Mouse (Mus musculus) thymus, postnatal 14 days (tissue): Measurements from ENCODE around the gene St6galnac3.
A peak's percentile ranks its signal among the peaks of the same experiment; 100 is the strongest.

Experiments used
- DNase-seq: peaks from one replicate; pipeline ENCODE4 v3.0.0; 2021

The St6galnac3 gene

DNA sequence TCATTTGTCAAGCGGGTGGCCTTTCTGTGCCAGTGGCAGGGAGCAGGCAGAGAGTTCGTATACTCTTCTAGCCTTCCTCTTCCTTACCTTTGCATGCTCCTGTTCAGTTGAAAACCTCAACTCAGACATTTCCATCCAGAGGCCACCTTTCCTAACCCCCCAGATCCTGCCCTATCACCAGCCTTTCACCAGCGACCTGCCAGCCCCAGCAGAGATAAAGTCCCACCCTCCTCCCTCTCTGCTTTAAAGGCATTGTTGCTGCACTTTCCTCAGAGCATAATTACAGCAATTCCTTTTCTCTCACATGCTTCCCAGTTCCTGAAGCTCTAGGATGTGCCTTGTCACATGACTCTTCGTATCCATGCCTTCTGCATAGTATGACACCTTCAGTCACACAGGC lies 215.3 kb downstream of the St6galnac3 start:
- DNase-seq, result no peak

DNA sequence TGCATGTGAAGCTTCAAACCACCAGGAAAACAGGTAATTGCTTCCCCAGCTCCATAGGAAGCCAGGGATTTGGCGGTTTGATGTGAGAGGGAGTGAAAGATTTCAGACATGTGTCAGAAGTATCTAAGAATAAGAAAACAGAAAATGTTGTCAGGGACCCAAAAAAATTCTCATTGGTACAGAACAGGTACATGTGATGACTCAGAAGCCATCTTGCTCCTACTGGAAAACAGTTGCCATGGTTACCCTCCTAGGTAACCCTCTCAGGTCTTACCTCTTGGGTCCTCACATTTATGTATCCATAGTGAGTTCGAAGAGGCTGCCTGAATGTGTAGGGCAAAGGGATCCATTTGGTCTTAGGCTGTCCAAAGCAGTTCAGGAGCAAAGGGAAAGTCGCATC lies 215.9 kb downstream of the St6galnac3 start:
- DNase-seq, result no peak

DNA sequence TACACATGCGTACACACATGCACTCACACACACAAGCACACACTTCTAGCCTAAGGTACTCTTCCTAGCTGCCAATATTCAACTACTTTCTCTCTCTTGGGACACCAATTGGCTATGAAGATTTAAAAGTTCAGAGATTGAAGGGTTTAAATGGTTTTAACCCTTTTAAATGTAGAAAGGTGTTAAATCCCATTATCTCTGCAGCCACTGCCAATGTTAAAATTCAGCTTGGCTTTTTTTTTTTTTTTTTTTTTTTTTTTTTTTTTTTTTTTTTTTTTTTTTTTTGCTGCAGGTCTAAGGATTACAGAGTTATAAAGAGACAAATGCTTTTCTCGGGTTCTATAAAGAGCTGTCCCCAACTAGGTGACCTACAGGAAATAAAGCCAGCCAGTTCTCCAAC lies 216.4 kb downstream of the St6galnac3 start:
- DNase-seq, result no peak

DNA sequence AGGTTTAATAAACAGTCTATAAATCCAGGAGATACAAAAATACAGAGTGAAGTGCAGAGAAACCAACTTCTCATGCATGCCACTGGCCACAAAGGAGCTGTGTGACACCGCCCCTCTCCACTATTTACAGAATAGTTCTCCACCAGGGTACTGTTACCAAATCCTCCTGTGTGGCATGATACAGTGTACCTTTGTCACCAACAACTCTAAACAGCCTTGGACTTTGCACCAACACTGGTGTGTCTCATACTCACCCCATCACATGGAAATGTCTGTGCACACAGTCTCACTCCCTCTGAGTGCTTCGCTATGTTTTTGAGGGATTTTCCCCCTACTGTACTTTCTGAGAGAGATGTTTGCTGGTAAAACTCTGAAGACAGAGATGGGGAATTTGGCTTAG lies 217.4 kb downstream of the St6galnac3 start:
- no peak for DNase-seq

DNA sequence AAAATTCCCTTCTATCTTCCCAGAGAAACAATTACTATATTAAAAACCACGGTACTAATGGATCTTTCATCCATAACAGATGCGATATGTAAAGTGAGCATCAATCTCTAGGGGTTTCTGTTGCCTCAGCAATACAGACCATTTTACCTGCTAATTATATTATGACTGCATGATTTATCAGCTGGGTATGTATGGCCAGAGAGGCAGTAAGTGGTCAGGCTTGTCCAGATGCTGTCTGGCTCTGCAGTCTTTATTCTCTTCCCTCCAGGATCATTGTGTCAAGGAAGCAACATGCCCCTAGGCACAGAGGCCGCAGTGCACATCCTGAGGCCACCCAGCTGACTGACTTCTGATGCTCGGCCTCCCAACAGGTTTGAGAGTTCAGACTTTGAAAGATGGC lies 222.5 kb downstream of the St6galnac3 start:
- DNase-seq, result no peak

DNA sequence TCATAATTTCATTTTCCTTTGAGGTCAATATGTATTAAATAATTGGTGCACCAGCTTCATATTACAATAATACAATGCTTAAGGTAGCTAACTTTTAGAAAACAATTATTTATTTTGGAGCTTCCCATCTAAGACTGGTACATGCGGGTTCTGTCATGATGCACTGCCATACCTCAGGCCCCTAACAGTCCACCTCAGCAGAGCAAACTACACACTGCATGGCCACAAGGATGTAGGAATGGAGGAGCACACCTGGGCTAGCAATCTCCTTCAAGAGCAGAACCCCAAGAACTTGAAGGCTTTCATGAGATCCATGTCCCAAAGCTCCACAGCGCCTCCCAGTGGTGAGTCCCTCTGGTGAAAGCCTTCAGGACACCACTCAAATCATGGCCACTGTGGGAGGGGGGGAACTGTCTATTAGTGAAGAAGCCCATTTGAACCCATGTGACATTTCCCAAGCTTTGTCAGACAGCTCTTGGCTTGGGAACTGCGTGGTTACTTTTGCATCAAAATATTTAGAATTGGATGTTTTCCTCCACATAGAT lies 223.6 kb downstream of the St6galnac3 start:
- peak; percentile 63 for DNase-seq

DNA sequence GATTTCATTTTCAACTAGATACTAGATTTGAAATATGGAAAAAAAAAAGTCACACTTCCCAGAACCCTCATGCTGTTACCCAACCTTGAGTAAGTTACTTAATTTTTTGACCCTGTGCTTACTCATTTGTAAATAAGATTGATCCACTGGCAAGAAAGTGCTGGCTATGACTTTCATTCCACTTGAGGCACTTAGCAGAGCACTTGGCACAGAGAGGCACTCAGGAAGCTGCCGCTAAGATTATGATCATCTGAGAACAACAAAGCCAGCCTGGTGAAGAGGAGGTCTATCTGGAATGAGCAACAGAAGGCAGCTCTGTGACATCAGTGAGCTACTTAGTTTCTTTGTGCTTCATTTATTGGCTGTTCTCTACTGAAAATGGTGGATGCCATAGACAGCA lies 232.0 kb downstream of the St6galnac3 start:
- no peak for DNase-seq

DNA sequence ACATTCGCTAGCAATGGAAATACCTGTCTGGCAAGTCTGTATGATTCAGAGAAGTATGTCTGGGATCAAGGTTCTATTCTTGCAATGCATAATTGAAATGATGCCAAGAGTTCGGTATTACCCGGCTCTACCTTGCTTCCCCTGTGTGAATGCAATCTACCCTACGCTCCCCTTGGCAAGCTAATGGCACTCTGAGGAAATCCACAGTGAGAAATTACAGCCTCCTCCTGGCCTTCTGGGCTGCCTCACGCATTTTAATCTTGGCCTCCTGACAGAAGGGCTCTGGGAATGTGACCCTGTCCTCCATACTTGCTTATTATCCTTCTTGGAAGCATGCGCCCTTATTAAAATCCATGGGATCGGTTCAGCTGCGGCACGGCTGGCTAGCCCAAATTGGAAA lies 235.3 kb downstream of the St6galnac3 start:
- no peak for DNase-seq

DNA sequence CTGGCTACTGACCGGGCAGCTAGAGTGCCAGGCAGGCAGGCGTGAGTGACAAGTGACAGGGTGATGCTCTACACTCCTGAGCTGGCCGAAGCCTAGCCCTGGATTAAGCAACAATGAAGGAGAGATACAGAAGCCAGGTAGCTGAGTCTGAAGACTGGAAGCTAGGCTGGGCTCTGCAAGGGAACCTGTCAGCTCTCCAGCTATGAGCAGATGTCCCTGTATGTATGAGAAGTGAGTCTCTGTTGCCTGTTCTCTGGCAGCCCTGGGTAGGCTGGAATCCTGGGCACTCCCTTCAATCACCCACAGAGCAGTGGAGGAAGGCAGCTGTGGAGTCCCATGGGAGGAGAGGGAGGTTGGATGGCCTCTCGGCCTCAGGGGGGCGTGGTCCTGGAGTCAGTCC lies 236.0 kb downstream of the St6galnac3 start:
- DNase-seq, result no peak

DNA sequence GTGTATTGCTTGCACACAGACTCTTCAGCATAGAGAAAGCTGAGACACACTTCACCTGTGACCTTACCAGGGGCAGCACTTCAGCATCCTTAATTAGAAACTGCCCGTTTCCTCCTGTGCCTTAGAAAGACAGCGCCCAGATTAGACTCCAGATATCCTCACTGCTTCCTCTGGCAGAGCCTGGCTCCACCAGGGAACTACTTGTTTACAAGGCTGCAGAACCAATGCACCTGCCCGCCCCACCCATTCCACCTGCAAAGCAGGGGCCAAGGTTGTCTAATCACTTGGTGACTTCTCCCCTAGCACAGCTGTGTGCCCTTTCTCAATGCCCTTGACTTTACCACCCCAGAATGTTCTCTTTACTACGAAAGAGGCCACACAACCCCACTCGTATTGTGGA lies 239.8 kb downstream of the St6galnac3 start:
- no peak for DNase-seq

DNA sequence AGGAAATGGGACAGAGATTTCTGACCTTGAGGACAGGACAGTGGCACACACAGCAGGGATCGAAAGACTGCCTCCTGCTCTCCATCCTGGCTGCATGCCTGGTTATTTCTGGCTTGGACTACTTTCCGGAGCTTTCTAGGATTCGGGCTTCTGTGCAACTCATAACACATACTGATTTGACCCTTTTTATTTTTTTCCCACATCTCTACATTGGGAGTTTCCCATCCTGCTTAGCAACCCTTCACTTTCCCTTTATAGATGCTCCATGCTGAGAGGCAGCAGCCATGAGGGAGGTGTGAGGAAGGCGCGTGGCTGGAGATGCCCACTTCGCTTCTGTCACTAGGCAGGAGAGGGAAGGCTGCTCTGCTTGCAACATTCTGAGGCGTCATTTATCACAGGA lies 240.3 kb downstream of the St6galnac3 start:
- DNase-seq, result no peak

DNA sequence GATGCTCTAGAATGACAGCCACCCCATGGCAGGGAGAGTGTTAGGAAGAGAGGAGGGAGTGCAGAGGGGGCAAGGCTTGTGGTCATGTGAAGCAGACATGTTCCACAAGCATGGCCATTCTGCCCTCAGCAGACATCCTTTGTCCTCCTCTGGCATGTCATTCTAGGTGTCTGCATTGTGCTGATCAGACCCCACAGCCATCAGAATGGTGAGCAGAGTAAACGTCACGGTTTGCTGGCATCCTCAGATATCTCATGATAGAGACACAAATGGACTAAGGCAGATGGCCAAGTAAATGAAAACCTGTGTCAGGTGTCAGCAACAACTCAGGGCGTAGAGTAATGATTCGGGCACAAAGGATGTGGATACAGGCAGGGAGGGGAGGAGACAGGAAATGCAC lies 241.3 kb downstream of the St6galnac3 start:
- no peak for DNase-seq

DNA sequence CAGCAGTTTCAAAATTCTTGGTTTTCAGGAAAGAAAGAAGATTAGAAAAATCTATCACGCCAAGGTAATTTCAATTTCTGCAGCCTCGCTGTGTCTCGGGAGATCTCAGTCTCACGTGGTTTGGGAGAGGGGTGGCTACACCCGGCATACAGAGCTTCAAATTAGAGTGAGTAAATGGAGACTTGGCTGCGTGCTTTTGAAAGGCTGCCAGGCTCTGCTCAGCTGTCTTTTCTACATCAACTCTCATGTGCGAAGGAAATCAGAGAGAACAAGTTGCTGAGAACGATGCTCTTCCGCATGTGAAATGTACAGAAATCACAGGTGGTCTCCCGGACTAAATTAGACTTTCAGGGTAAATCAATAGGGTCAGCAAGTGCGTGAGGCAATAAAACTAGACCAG lies 242.9 kb downstream of the St6galnac3 start:
- no peak for DNase-seq

DNA sequence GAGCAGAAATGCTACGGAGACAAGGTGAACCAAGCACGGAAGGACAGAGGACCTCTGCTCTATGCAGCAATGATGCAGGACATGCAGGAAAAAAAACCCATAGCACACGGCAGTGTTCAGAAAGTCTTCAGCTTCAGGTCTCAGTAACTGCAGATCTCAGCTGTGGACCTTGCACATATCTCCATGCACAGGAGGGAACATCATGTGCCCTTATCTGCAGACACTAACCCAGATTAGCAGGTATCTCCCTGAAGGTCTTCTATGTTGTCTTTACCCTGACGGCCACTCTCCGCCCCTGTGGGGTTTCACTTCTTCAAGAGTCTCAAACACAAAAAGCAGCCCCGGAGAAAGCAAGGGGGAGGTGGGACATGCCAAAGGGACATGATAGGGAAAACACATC lies 244.0 kb downstream of the St6galnac3 start:
- DNase-seq, result no peak

DNA sequence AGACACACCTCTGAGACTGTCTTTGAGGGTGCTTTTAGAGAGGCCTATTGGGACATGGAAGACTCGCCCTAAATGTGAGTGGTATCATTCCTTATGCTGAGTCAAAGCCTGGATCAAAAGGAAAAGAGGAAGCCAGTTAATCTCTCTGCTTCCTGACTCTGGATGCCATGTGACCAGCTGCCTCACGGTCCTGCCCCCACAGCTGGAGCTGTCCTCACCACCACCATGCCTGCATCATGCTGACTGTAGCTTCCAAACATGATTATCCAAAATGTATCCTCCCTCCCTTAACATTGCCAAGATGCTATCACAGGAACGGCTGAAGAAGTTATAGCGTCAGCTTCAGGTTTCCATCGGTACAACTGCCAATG lies 244.4 kb downstream of the St6galnac3 start:
- no peak for DNase-seq

DNA sequence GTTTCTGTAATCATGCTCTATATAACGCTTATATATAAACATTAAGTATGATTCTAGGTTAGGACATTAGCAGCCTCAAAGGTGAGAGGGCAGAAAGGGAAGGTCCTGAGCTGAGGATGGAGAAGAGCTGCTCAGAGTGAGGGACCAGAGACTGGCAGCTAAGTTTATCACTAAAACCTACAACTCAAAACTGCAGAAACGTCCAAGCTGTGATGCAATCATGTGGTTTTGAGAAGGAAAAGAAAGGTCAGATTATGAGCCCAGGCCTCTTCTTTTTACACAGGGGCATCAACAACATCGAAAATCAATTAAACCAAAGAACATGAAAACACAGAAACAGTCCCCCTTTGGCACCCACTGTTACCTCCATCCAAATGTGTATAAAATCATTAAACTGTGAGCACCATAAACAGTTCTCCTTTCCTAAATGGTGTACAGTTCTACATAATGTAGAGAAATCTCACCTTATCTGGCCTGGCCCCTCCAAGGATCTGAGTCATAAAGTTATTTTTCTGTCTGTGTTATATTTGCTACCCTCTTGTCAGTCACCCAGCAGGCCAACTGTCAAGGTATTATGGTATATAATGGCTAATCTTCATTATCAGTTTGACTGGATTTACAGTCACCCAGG lies 244.9 kb downstream of the St6galnac3 start:
- DNase-seq, result no peak

DNA sequence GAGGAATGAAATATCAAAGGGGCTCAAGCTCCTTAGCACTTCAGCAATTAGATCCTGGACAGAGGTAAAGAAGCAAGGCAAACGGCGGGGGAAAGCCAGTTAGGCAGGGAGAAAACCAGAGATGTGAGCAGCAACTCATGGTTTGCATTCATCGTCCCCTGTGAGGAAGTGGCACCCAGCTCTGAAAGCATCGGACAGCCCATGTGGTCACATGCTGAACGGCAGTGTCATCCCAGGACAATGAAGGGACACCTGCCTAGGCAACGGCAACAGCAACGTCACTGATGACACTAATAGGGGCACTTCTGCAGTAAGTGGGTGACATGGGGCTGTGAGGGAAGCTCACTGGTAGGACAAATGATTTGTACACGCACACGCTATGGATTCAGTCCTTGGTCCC lies 249.1 kb downstream of the St6galnac3 start:
- DNase-seq, result no peak

DNA sequence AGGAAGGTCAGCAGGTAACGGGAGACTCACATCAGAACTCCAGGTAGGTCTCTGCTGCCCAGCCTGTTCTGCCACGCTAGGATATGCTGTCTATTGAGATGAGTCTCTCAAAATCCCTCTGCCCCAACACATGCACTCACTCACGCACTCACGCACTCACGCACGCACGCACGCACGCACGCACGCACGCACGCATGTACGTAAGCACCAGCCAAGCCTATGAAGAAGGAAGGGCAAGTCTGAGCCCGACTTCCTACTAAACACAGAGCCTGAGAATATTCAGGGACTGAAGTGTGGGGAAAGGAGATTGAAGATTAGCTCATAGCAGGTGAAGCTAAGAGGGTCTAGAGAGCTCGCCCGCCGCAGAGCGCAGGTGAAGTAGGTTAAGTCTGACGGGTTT lies 249.5 kb downstream of the St6galnac3 start:
- DNase-seq, result no peak

DNA sequence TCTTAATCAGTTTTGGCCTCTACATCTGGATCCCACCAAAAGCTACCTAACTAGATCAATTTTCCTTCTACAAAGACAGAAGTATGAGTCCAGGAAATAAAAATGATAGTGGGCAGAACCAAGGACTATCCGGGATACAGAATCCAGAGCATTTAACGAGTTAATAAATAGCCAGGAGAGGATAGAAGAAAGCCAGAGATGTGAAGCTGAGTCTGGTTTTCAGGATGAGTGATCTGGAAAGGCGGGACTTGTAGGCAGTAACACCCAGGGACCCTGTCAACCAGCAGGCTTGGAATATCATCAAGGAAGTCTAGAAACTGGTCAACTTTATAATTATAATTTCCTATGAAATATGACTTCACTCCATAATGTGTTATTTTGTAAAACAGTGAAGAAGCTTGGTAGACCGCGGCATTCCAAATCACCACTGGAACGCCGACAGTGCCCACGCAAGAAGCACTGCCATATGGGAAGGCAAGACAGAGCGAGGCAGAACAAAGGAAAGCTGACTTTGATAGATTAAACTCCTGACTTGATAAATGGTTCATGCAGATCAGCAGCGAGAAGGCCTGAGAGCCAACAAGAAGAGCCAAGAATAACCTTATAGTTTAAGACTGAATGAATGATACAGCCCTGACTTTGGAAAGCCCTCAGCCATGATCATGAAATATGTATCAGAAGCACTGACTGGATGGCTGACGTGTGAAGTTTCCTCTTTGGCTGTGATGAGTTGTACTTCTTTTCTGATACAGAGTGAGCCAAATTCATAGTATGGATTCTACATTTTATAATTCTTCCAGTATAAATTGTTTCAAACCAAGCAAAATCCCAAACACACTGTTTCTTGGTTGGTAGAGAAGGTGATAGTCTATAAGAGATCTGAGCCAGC lies 252.1 kb downstream of the St6galnac3 start:
- DNase-seq, result no peak

DNA sequence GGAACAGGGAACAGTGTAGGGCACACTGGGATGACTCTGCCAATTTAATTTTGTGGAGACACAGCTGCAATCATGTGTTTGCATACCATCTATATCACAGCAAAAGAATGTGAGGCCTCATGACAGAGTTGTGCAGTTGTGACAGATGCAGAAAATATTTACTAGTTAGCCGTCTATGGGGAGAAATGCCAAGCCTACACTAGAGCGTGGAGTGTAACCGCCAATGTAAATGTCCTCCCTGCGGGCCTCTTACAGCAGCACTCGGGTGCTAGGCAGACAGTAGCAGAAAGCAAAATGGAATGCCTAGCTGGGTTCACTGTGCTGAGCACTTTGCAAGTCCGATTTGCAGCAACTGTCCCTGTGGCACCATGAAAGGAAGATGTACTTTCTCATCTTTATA lies 261.1 kb downstream of the St6galnac3 start:
- no peak for DNase-seq

DNA sequence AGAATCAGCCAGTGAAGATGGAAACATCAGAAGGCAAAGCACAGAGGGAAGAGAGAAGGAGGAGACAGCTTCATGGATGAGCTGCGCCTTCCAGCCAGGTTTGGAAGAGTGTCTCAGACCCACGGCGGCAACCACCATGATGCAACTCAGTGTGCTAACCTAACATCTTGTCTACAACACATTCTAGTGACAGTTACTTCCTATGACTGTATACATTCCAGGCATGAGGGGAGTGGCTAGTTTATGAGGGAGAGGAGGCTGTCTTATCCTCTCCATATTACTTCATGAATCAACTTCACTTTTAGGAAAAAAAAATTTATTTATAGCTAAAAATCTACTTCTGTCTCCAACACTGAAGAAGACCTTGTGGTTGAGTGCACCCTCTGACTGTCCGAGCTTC lies 264.8 kb downstream of the St6galnac3 start:
- DNase-seq, result no peak

DNA sequence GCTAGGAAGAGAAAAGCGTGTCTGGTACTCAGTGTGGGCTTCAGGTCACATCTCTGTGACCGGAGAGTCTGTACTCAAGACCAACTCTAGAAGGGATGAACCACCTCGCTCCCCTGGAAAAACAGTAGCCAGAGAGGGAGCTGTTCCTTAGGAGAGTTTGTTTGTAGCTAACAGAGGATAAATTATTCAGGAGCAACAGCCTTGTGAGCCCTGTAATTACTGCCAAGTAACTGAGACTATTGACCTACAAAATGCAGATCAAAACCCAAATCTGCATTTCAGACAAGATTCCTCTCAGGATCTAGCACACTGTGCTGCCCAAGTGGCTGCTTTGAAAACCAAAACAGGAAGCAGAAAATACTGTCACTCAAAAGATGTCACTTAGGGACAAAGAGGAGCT lies 266.4 kb downstream of the St6galnac3 start:
- DNase-seq, result no peak

DNA sequence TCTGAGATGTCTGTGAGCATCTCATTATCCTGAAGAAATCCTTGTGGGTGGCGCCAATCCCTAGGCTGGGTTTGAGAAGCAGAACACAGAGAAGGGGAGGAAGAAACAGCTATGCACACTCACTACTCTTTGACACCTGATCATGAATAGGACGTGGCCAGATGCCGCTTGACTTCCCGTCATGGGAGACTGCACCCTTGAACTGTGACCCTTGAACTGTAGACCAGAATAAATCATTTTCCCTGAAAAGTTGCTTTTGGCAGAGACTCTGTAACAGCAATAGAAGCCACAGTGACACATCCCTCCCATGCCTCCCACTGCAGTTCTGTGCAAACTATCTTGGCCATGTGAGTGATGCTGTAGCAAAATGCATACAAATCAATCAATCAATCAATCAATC lies 267.3 kb downstream of the St6galnac3 start:
- no peak for DNase-seq

DNA sequence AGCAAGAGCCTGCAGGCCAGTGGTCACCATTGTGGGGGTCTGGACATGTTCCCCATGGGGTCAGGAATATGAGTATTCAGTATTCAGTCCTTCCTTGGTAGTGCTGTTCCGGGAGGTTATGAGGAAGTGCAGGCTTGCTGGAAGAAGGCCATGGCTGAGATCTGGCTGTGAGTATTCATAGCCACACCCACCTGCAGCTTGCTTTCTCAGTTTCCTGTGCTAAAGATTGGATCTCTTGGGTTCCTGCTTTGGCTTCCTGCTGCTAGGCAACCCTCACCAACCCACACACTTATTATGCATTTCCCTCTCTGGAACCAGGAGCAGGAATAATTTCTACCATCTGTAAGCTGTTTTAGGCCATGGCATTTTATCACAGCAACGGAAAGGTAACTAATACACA lies 267.8 kb downstream of the St6galnac3 start:
- no peak for DNase-seq

DNA sequence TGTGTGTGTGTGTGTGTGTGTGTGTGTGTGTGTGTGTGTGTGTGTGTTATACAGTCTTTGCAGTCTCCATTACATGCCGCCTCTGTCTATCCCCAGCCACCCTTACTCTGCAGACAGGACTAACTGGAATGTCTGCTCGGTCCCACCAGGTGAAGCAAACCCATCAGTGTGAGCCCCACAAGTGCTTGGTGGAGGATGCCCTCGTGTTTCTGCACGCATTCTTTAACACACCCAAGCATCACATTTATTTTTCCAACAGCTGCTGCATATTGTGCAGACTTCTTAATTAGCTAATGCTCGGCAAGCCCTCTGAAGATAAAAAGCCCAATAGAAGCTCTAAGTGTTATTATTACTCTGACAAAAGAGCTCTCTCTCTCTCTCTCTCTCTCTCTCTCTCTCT lies 268.7 kb downstream of the St6galnac3 start:
- DNase-seq, result no peak
